Mouse (Mus musculus): ENCODE data around the gene Wdr77. TPM values are rescaled to one million over a fixed set of nuclear protein-coding genes. Genes with fewer than 3 reads are reported as not detected.
"Not testable (repeated sequence)": the region's sequence is repeated elsewhere in the genome, so short reads cannot be mapped to it uniquely, and the experiment has no call there.

Wdr77 gene
- total RNA-seq (2014; fragmentation: Nextera tagmentation) = 75.6 and 98.5 TPM in 2 replicates
- 35.9 and 49.0 TPM in 2 replicates for total RNA-seq (2017)

DNA sequence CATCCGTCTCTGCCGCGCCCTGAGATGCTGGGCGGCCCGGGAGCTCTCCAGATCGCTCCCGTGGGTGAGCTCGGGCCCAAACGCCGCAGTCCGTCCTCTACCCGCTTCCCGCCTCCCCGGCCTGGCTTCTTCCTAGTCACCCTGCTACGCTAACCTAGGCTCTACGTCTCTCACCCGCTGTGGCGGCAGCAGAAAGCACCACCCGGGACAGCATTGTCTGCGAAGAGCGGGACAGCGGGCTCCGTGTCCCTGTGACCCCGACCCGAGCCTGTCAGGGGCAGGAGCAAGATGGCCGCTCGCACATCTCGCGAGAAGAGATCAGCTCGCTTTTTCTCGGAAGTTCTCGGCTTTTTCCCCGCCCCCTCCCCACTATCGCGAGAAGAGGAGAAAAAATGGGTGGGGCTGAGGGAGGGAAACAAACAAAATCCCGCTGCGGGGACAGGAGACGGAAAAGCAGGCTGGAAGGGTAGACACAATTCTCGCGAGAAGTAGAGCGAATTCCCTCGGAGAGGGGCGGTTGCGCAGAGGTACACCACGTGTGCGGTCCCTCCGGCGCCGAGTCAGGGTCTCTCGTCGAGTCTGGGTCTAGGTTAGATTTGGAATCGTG lies at the start of gene Wdr77:
Gene Wdr77 (plus strand): TSS at position 396 of the 607 bp plus-strand sequence.
- peak; percentile 91 for ATAC-seq (replicated peaks; ENCODE audit: poor library complexity, severe bottlenecking)

DNA sequence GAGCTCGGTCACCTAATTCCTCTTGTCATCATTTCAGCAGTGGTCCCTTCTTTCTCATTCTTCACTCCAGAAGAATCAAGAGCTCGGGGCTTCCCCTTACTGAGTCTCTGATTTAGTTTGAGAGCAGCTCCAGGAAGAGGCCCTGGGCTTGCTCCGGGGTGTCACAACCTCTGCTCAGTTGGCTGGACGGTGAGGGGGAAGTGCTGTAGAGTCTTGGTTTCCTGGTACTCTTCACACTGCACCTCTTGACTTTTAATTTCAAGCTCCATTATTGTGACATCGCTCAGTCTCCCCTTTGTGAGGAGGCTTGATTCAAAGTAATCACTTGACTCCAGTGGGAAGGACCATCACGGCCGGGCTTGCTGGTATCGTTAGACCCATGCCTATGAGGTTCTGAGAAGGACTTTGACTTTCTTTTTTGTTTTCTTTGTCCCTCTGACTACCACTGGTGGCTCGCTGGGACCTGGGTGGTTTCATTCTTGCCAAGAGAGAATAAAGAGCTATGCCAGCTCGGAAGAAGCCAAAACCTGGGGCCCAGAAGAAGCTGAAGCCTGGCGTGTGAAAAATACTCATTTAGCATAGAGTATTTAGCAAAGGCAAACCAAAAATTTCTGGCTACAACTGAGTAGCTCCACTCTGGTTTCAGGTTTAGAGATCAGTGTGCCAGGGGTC lies 48.5 kb upstream of the Wdr77 start:
- peak; percentile 83 for ATAC-seq (replicated peaks; ENCODE audit: poor library complexity, severe bottlenecking)

GRCm38 (mm10) chr3:105912097-105912880 lies 46.9 kb upstream of the Wdr77 start:
- ATAC-seq (replicated peaks; ENCODE audit: poor library complexity, severe bottlenecking) = no peak

DNA sequence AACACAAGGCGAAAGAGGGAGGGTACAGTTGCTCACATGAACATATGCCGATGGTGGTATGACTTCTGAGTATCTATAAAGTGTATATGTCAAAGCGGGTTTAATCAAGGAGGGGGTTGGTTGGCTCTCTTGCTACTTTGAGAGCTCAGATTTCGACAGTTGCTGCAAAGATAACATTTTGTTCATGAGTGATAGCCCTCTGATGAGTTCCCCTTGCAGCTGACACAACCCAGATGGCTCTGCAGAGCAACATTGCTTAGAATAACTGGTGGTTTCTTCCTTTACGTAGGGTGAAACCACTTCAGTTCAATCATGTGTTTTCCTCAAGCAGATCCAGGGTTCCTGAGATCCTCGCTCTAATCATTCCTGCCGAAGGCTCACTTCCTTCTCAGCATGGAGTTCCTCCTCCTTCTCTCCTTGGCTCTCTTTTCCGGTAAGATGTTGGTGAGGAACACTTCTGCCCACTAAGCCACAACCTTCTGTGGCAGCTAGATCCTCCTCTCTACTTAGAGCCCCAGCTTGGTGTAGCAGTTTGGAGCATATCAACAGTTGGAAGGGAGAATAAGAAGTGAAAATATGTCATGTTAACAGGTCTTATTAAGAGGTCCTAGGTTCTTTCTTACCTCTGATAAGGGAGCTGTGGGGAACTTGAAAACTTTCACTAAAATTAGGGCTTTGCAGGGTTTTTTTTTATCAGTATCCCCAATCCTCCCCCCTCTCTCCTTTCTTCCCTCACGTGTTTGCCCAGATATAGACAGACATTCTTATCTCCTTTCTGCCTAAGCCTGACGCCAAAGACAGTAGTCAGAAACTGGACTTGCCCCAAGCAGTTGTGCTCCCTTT lies 45.1 kb upstream of the Wdr77 start:
- ATAC-seq (replicated peaks; ENCODE audit: poor library complexity, severe bottlenecking) = peak; percentile 48

DNA sequence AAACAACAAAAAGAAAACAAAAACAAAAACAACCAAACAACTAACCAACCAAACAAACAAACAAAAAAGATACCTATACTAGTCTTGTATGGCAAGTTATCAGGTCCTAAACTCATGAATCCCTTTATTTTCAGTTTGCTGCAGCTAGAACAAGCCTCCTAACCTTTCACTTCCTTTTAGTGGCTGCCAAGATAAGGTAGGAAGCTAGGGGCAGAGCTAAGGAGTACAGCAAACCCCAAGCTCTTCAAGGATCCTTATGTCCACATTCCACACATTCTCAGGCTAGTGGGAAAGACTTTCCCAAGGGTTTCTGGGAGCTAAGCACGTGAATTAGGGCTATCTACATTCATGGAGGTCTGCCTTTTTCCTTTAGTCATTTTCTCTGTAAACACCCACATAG lies 43.9 kb upstream of the Wdr77 start:
- no peak for ATAC-seq (replicated peaks; ENCODE audit: poor library complexity, severe bottlenecking)

DNA sequence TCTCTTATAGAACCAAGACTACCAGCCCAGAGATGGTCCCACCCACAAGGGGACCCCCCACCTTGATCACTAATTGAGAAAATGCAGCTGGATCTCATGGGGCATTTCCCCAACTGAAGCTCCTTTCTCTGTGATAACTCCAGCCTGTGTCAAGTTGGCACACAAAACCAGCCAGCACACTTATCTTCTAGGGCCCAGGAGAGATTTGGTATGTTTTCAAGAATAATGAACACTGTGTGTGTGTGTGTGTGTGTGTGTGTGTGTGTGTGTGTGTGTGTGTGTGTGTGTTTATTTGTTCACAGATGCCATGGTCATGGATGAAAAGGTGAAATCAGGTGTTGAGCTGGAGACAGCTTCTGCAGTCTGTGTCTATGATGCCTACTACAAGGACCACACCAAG lies 42.7 kb upstream of the Wdr77 start:
- not testable (repeated sequence) for ATAC-seq (replicated peaks; ENCODE audit: poor library complexity, severe bottlenecking)

DNA sequence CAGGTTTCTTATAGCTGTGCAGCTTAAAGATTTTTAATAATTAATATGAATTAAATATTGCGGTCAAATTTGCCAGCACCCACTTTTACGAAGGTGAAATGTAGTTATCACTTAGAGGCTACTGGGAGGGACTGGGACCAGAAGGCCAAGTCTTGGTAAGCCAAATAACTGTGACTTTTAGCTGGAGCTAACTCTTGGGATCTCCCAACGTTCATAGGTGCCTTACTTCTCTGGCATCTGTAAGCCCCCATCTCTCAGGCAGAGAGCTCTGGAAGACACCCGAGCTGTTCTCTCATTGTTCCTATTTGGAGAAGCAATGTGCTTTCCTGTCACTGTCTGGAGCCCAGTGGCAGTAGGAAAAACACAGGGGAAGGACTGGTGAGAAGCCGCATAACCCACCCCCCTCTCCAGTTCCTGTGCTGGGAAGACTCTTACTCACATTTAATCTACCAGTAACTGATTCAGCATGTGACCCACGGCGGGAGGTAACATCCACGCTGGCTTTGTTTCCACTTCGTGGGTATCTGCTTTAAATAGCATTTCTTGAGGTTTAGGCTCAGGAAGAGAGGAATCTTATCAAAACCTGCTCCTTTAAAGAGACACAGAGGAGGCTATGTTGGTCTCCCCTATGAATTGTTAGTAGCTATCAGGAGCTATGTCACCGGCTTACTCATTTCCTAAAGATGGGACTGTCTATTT lies 41.4 kb upstream of the Wdr77 start:
- ATAC-seq (replicated peaks; ENCODE audit: poor library complexity, severe bottlenecking) = no peak

DNA sequence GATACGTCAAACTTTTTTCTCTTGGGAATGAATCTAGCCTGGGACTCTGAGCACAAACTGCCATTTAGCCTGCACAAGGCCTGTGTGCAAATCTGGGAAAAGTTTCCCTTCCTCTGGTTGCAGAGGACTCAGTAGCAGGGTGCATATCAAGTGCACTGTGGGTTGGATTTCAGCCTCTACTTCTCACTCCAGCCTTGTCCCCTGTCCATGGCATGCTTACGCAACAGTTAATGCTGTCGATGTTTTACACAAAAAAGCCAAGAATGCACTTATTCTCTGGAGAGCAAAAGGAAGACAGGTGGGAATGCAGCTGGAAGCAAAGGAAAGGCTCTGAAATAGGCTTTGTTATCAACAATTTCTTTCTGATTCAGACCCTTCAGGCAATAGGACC lies 40.8 kb upstream of the Wdr77 start:
- ATAC-seq (replicated peaks; ENCODE audit: poor library complexity, severe bottlenecking) = 0 out of 2 replicates have a peak, but pooled peaks have one; percentile 16

- ATAC-seq (replicated peaks; ENCODE audit: poor library complexity, severe bottlenecking) = not testable (repeated sequence)
Measured at GRCm38 (mm10) chr3:105920743-105921142, 38.4 kb upstream of the Wdr77 start.

- peak; percentile 64 for ATAC-seq (replicated peaks; ENCODE audit: poor library complexity, severe bottlenecking)
Measured at GRCm38 (mm10) chr3:105921959-105922358, 37.2 kb upstream of the Wdr77 start.

DNA sequence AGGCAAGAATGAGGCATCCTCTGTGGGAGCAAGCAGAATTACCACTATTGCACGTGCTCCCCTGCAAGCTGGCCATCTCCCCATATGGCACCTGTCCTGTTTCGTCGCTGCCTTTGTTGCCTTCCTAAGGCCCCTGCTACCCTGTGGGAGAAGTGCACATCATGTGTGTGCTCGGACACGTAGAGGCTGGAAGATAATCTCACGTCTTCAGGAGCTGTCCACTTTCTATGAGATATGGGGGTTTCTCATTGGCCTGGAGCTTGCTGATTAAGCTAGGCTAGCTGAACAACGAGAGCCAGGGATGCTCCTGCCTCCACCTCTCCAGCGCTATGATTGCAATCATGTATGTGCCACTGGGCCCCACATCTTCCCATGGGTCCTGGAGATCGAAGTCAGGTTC lies 34.6 kb upstream of the Wdr77 start:
- no peak for ATAC-seq (replicated peaks; ENCODE audit: poor library complexity, severe bottlenecking)

DNA sequence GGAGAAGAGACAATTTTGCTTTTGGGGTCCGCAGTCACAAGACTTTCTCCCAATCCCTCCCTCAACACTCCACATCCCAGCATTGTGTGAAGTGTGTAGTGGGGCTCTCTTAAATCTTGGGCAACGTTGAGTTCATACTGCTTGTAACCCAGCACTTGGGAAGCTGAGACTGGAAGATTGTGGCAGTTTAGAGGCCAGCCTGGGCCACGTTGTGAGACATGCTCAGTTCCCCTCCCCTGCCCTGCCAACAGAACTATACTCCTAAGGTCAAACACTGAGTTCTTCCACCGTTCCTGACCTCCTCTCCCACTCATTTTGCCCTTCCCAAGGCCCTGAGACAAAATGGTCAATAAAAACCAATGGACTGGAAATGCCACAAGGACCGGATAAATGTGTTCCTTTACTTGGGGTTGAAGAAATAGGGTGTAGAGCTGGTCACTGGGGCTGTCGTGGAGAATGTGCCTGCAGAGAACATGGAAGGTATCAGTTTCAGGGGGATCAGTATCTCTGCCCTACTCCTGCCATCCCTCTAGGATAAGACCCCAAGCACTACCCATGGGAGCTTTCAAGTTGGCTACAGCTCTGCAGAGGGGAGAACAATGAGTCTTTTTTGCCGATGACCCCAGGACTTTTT lies 31.5 kb upstream of the Wdr77 start:
- ATAC-seq (replicated peaks; ENCODE audit: poor library complexity, severe bottlenecking) = no peak

DNA sequence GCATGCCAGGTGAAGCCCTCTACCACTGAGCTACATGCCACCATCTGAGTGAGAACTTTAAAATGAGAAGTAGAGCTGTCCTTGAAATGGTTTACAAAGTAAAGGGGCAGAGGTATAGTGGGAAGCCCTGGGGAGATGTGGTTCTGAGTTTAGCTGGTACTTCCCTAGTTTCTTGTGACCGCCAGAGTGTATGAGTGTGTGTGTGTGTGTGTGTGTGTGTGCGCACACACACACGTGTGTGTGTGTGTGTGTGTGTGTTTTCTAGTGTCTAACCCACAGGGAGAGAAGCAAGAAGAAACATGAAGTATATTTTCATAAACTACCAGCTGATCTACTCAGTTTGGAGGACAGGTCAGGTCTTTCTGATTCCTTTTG lies 31.0 kb upstream of the Wdr77 start:
- ATAC-seq (replicated peaks; ENCODE audit: poor library complexity, severe bottlenecking) = peak; percentile 47

- ATAC-seq (replicated peaks; ENCODE audit: poor library complexity, severe bottlenecking) = no peak
Measured at GRCm38 (mm10) chr3:105928781-105929180, 30.4 kb upstream of the Wdr77 start.

DNA sequence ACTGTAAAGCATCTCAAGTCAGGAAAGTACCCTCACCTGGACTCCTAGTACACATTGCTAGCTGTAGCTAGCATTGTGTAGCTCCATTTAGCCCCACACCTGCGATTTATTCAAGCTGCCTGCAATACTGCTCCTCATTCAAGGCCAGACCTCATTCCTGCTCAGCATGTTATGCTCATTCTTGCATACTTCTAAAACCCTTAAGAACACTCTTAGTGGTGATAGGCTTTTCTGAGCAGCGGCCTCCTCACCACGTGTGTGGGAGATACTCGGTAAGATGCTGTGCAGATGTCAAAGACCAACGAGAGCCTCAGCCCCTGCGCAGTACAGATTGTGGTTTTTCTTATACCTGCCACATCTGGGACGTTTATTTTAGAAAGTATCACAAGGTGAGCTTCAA lies 29.3 kb upstream of the Wdr77 start:
- ATAC-seq (replicated peaks; ENCODE audit: poor library complexity, severe bottlenecking) = no peak; the same call in 1 of the 2 replicates

GRCm38 (mm10) chr3:105931095-105931494 lies 28.1 kb upstream of the Wdr77 start:
- peak; percentile 17; the same call in 1 of the 2 replicates for ATAC-seq (replicated peaks; ENCODE audit: poor library complexity, severe bottlenecking)

DNA sequence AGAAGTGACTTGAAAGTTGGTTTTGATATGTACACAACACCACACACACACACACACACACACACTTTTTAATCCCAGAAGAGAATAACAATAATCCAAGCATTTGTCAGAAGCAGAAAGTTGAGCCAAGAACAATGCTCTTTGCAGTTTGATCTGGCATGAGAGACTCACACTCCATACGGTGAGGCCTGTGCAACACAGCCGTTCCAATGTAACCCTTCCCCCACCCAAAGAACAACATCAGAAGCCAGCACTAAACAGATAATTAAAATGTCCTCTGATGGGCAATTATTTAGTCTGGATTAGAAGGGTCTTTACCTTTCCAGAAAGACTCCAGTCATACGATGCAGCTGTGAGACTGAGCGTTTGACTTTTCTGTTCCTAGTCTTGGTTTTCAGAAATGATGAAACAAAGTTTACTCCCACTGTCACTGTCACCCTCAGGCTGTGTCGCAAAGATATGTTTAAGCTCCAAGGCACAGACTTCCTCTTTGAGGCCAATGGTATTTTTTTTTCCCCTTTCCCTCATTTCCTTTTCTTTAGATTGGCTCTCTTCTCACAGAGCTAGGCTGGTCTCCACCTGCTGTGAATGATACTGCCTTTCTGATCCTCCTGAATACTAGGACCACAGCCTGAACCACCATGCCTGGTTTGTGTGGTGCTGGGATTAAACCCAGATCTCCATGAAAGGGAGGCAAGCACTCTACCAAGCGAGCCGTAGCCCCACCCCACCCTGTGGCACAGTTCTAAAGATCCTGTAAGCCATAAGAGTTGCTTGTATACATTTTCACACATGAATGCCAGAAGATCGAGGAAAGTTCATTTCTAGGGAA lies 26.7 kb upstream of the Wdr77 start, which contains the start of gene I830077J02Rik:
Gene I830077J02Rik (minus strand): TSS at position 425 of the 832 bp plus-strand sequence.
- ATAC-seq (replicated peaks; ENCODE audit: poor library complexity, severe bottlenecking) = peak; percentile 83

DNA sequence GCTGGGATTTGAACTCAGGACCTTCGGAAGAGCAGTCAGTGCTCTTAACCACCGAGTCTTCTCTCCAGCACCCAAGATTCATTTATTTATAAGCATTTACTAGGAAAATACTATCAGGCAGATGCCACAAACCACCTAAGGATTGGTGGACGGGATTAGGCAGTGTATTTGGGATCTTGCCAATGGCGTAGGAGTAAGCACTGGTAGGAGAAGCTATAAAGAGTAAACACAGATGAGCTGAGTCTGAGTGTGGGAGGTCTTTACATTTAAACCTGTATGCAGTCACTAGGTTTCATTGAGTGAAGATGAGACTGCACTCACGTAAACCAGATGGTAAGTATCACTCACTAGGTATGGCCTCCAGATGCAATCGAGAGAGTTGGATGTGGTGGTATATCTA lies 25.2 kb upstream of the Wdr77 start:
- no peak for ATAC-seq (replicated peaks; ENCODE audit: poor library complexity, severe bottlenecking)
